Mouse (Mus musculus) induced T-regulatory cell, adult 2 months (primary cell): ENCODE results near the gene Dapp1.
A peak's percentile ranks its signal among the peaks of the same experiment; 100 is the strongest.
"Not testable (repeated sequence)": the region's sequence is repeated elsewhere in the genome, so short reads cannot be mapped to it uniquely, and the experiment has no call there.

Experiments used
- DNase-seq: peaks from one replicate; pipeline ENCODE4 v3.0.0-alpha.2; 2012; ENCODE audit warnings: low read depth

Dapp1 gene

GRCm38 (mm10) chr3:137918932-137919311 is 62.4 kb downstream of the Dapp1 start:
- DNase-seq = no peak

GRCm38 (mm10) chr3:137918172-137918931 is 63.0 kb downstream of the Dapp1 start, which contains the start of gene Lamtor3:
Gene Lamtor3, plus strand, starts transcription at chr3:137918506.
- DNase-seq = peak; percentile 97

- DNase-seq = no peak
These were observed 63.6 kb downstream of the Dapp1 start for GRCm38 (mm10) chr3:137917694-137918171.

- DNase-seq = not testable (repeated sequence)
These were observed 66.8 kb downstream of the Dapp1 start for GRCm38 (mm10) chr3:137914567-137914966.

GRCm38 (mm10) chr3:137913093-137913492 is 68.3 kb downstream of the Dapp1 start:
- DNase-seq = no peak

GRCm38 (mm10) chr3:137900149-137900548 is 81.2 kb downstream of the Dapp1 start:
- DNase-seq = no peak

GRCm38 (mm10) chr3:137897685-137898084 is 83.7 kb downstream of the Dapp1 start:
- no peak for DNase-seq

- no peak for DNase-seq
These were observed 84.5 kb downstream of the Dapp1 start for GRCm38 (mm10) chr3:137896867-137897266.

GRCm38 (mm10) chr3:137896386-137896785 is 85.0 kb downstream of the Dapp1 start:
- no peak for DNase-seq

- DNase-seq = peak; percentile 61
These were observed 86.1 kb downstream of the Dapp1 start for GRCm38 (mm10) chr3:137895196-137895595.

- DNase-seq = no peak
These were observed 87.6 kb downstream of the Dapp1 start for GRCm38 (mm10) chr3:137893789-137894188.

GRCm38 (mm10) chr3:137892118-137892517 is 89.2 kb downstream of the Dapp1 start:
- DNase-seq = no peak

GRCm38 (mm10) chr3:137891089-137891488 is 90.3 kb downstream of the Dapp1 start:
- no peak for DNase-seq

GRCm38 (mm10) chr3:137887961-137888360 is 93.4 kb downstream of the Dapp1 start:
- DNase-seq = no peak

GRCm38 (mm10) chr3:137881093-137881492 is 100.3 kb downstream of the Dapp1 start:
- no peak for DNase-seq
